Mouse (Mus musculus): ENCODE measurements at regions not wholly inside any gene's neighbourhood (a gene's known extent, or its start where the extent isn't known, plus 50 kb on each side); places are given as distances from the start of the nearest gene placed in this dataset.

GRCm38 (mm10) chr10:125782486-125782885, 183.5 kb upstream of the Lrig3 start:
- Histone ChIP-seq H3K27ac (replicated peaks) (no peak overlapping the region), H3K4me3 (ENCODE audit: low read depth, low read length) (no peak overlapping the region), H3K9me3 (ENCODE audit: control insufficient read depth, low read length) (no peaks in the 10 kb centered on the region), H3K9ac (ENCODE audit: low read length) (no peak overlapping the region), H3K27me3 (ENCODE audit: control insufficient read depth, insufficient read depth, low read length) (no peaks in the 10 kb centered on the region), H3K4me1 (replicated peaks; ENCODE audit: control insufficient read depth, insufficient read depth) (peaks cover 8% of the 10 kb centered on the region; the same call in 1 of the 2 replicates), H3K4me2 (replicated peaks; ENCODE audit: low read depth) (no peak overlapping the region), H3K36me3 (ENCODE audit: control insufficient read depth, insufficient read depth, low read length) (no peaks in the 10 kb centered on the region)
- ATAC-seq (ENCODE audit: low FRiP score, low TSS enrichment) (no peak), DNase-seq (ENCODE audit: low spot score) (no peak)
- WGBS = 34% methylated on average over 6 of the region's 6 CpGs
- TF ChIP-seq EP300 (optimal IDR thresholded peaks at IDR 0.05) (no peak), CTCF (IDR thresholded peaks at IDR 0.05; ENCODE audit: low read depth) (no peak)

- no peak overlapping the region for H3K9ac ChIP-seq (ENCODE audit: low read length)
- no peak for TF ChIP-seq EP300 (optimal IDR thresholded peaks at IDR 0.05)
- TF ChIP-seq CTCF (IDR thresholded peaks at IDR 0.05; ENCODE audit: low read depth) = peak; percentile 79
- peaks cover 8% of the 10 kb centered on the region; the same call in 1 of the 2 replicates for H3K4me1 ChIP-seq (replicated peaks; ENCODE audit: control insufficient read depth, insufficient read depth)
- ATAC-seq (ENCODE audit: low FRiP score, low TSS enrichment) (peak; percentile 72; the same call in 1 of the 2 replicates), DNase-seq (ENCODE audit: low spot score) (peak; percentile 55)
- no peak overlapping the region for H3K27ac ChIP-seq (replicated peaks)
- 4% methylated on average over 2 of the region's 2 CpGs for WGBS
- no peak overlapping the region for H3K4me3 ChIP-seq (ENCODE audit: low read depth, low read length)
- H3K9me3 ChIP-seq (ENCODE audit: control insufficient read depth, low read length) = no peaks in the 10 kb centered on the region
- H3K27me3 ChIP-seq (ENCODE audit: control insufficient read depth, insufficient read depth, low read length) = no peaks in the 10 kb centered on the region
- H3K36me3 ChIP-seq (ENCODE audit: control insufficient read depth, insufficient read depth, low read length) = no peaks in the 10 kb centered on the region
- no peak overlapping the region for H3K4me2 ChIP-seq (replicated peaks; ENCODE audit: low read depth)
Measured at GRCm38 (mm10) chr10:125784896-125785295, 181.1 kb upstream of the Lrig3 start.

DNA sequence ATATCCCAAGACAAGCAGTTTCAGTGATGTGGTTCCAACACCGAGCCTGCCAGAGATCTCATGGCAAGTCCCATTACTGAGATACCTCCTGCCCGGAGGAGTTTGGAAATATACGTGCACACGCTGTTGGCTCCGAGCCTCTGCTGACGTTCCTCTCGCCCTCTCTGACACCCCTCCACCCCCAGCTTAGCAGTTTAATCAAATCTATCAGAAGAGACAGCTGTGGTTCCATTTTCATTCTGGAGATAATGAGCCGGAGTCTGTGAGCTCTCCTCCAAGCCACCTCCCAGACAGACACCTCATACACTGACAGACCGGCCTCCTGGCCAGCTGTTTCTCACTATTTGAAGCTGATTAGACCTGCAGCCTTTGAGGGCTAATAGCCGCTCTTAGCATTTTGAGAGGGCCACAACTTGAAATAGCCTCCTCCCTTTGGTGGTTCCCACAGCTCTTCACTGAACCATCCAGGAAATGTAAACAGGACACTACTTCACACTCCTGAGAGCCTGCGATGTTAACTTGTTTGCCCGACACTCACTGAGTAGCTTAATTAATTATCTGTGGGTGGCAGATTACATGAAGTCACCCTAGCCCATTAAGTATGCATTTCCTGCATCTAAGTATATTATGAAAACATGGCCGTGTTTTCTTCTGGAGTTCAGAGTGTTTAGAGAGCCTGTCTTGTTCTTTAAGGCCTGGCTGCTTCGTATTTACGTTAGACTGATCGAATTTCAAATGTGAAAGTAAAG, 180.3 kb upstream of the Lrig3 start:
- Histone ChIP-seq H3K9ac (ENCODE audit: low read length) (no peak overlapping the region), H3K4me3 (ENCODE audit: low read depth, low read length) (peak overlapping the region; percentile 37; the same call in 1 of the 2 replicates)

GRCm38 (mm10) chr10:125786197-125786879, 179.6 kb upstream of the Lrig3 start:
- TF ChIP-seq EP300 (optimal IDR thresholded peaks at IDR 0.05) (no peak), CTCF (IDR thresholded peaks at IDR 0.05; ENCODE audit: low read depth) (no peak)
- no peaks in the 10 kb centered on the region for H3K36me3 ChIP-seq (ENCODE audit: control insufficient read depth, insufficient read depth, low read length)
- no peaks in the 10 kb centered on the region for H3K27me3 ChIP-seq (ENCODE audit: control insufficient read depth, insufficient read depth, low read length)
- peak; percentile 25; the same call in 1 of the 2 replicates for ATAC-seq (ENCODE audit: low FRiP score, low TSS enrichment)
- WGBS = 11% methylated on average over 10 of the region's 10 CpGs
- peaks cover 8% of the 10 kb centered on the region; the same call in 1 of the 2 replicates for H3K4me1 ChIP-seq (replicated peaks; ENCODE audit: control insufficient read depth, insufficient read depth)
- H3K27ac ChIP-seq (replicated peaks) = peak overlapping the region; percentile 79
- H3K9me3 ChIP-seq (ENCODE audit: control insufficient read depth, low read length) = no peaks in the 10 kb centered on the region
- peak overlapping the region; percentile 37 for H3K4me3 ChIP-seq (ENCODE audit: low read depth, low read length)
- H3K9ac ChIP-seq (ENCODE audit: low read length) = peak overlapping the region; percentile 9
- DNase-seq (ENCODE audit: low spot score) = peak; percentile 28
- peak overlapping the region; percentile 68 for H3K4me2 ChIP-seq (replicated peaks; ENCODE audit: low read depth)

More for the DNA sequence above, 180.3 kb upstream of the Lrig3 start:
- ATAC-seq (ENCODE audit: low FRiP score, low TSS enrichment) = peak; percentile 30; the same call in 1 of the 2 replicates
- Histone ChIP-seq H3K9me3 (ENCODE audit: control insufficient read depth, low read length) (no peaks in the 10 kb centered on the region), H3K4me1 (replicated peaks; ENCODE audit: control insufficient read depth, insufficient read depth) (peaks cover 8% of the 10 kb centered on the region; the same call in 1 of the 2 replicates), H3K4me2 (replicated peaks; ENCODE audit: low read depth) (peak overlapping the region; percentile 68), H3K27me3 (ENCODE audit: control insufficient read depth, insufficient read depth, low read length) (no peaks in the 10 kb centered on the region), H3K27ac (replicated peaks) (peak overlapping the region; percentile 79), H3K36me3 (ENCODE audit: control insufficient read depth, insufficient read depth, low read length) (no peaks in the 10 kb centered on the region)
- DNase-seq (ENCODE audit: low spot score) = no peak
- no peak for TF ChIP-seq CTCF (IDR thresholded peaks at IDR 0.05; ENCODE audit: low read depth)
- TF ChIP-seq EP300 (optimal IDR thresholded peaks at IDR 0.05) = no peak
- 16% methylated on average over 16 of the region's 16 CpGs for WGBS

DNA sequence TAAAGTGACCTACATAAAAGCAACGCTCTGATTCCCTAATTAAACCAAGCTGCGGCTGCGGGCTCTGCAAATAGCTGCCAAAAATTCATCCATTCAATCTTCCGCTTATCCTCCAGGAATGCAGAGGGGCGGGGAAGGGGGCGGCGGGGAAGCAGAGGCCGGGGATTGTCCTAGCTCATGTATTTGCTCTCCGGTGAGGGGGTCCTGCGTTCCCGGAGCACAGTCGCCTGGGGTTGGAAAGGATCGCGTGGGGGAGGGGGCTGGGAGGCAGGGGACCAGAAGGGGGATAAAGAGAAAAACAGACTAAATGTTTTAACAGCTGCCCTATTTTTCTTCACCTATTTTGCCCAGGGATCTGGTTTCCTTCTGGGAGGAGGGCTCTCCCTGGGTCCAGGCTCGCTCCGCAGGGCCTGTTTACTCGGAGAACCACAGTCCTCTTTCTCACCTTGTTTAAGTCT, 179.1 kb upstream of the Lrig3 start:
- peak overlapping the region; percentile 68 for H3K4me2 ChIP-seq (replicated peaks; ENCODE audit: low read depth)
- no peak for TF ChIP-seq CTCF (IDR thresholded peaks at IDR 0.05; ENCODE audit: low read depth)
- no peak for TF ChIP-seq EP300 (optimal IDR thresholded peaks at IDR 0.05)
- WGBS = 6% methylated on average over 17 of the region's 17 CpGs
- H3K27ac ChIP-seq (replicated peaks) = peak overlapping the region; percentile 79
- no peaks in the 10 kb centered on the region for H3K27me3 ChIP-seq (ENCODE audit: control insufficient read depth, insufficient read depth, low read length)
- no peak for ATAC-seq (ENCODE audit: low FRiP score, low TSS enrichment)
- H3K9me3 ChIP-seq (ENCODE audit: control insufficient read depth, low read length) = no peaks in the 10 kb centered on the region
- DNase-seq (ENCODE audit: low spot score) = peak; percentile 42
- peak overlapping the region; percentile 37 for H3K4me3 ChIP-seq (ENCODE audit: low read depth, low read length)
- H3K36me3 ChIP-seq (ENCODE audit: control insufficient read depth, insufficient read depth, low read length) = no peaks in the 10 kb centered on the region
- H3K9ac ChIP-seq (ENCODE audit: low read length) = peak overlapping the region; percentile 50
- peaks cover 8% of the 10 kb centered on the region; the same call in 1 of the 2 replicates for H3K4me1 ChIP-seq (replicated peaks; ENCODE audit: control insufficient read depth, insufficient read depth)
